Mouse (Mus musculus) G1E-ER4 (cell line): Measurements from ENCODE around the gene Bglap2. TPM values are rescaled to one million over a fixed set of nuclear protein-coding genes. Genes with fewer than 3 reads are reported as not detected.
"Not testable (repeated sequence)": the region's sequence is repeated elsewhere in the genome, so short reads cannot be mapped to it uniquely, and the experiment has no call there.

Experiments
- GATA1 ChIP-seq: IDR thresholded peaks from one replicate; pipeline ENCODE4 v1.8.0; 2012; ENCODE audit warnings: low read length, inconsistent platforms
- polyA plus RNA-seq: library from polyadenylated mRNA; stranded (reverse); fragments of >175 nt; gene quantifications from 2 replicates; pipeline ENCODE4 v1.2.3, GENCODE M21; 2012

Bglap2 gene
- not detected in 2 replicates for polyA plus RNA-seq

- TF ChIP-seq GATA1 = not testable (repeated sequence)
Observed at GRCm38 (mm10) chr3:88378599-88378998, at the start of gene Bglap2. Gene Bglap2 (minus strand): TSS chr3:88378699.

- no peak for TF ChIP-seq GATA1
Observed at GRCm38 (mm10) chr3:88427342-88427905, 48.9 kb upstream of the Bglap2 start.

- TF ChIP-seq GATA1 = no peak
Observed at GRCm38 (mm10) chr3:88425708-88426420, 47.4 kb upstream of the Bglap2 start.

- no peak for TF ChIP-seq GATA1
Observed at GRCm38 (mm10) chr3:88425330-88425689, 46.8 kb upstream of the Bglap2 start.

GRCm38 (mm10) chr3:88424605-88425329 lies 46.3 kb upstream of the Bglap2 start, which contains the start of gene Slc25a44:
Gene Slc25a44 (minus strand): TSS chr3:88425139.
- no peak for TF ChIP-seq GATA1

GRCm38 (mm10) chr3:88422020-88422720 lies 43.7 kb upstream of the Bglap2 start:
- TF ChIP-seq GATA1 = no peak

- no peak for TF ChIP-seq GATA1
Observed at GRCm38 (mm10) chr3:88420771-88421170, 42.3 kb upstream of the Bglap2 start.

GRCm38 (mm10) chr3:88418016-88418415 lies 39.5 kb upstream of the Bglap2 start:
- no peak for TF ChIP-seq GATA1

- no peak for TF ChIP-seq GATA1
Observed at GRCm38 (mm10) chr3:88415668-88416067, 37.2 kb upstream of the Bglap2 start.

- TF ChIP-seq GATA1 = no peak
Observed at GRCm38 (mm10) chr3:88412636-88413035, 34.1 kb upstream of the Bglap2 start.

- TF ChIP-seq GATA1 = no peak
Observed at GRCm38 (mm10) chr3:88411681-88412080, 33.2 kb upstream of the Bglap2 start.

- TF ChIP-seq GATA1 = no peak
Observed at GRCm38 (mm10) chr3:88410645-88411031, 32.1 kb upstream of the Bglap2 start.

GRCm38 (mm10) chr3:88409741-88410644 lies 31.5 kb upstream of the Bglap2 start, which contains the start of gene Pmf1:
Gene Pmf1 (minus strand): TSS chr3:88410331.
- TF ChIP-seq GATA1 = no peak

- TF ChIP-seq GATA1 = no peak
Observed at GRCm38 (mm10) chr3:88408953-88409352, 30.5 kb upstream of the Bglap2 start.

GRCm38 (mm10) chr3:88407529-88407928 lies 29.0 kb upstream of the Bglap2 start:
- no peak for TF ChIP-seq GATA1
